Mouse (Mus musculus) megakaryocyte, embryonic 14.5 days (primary cell): Measurements from ENCODE around the gene Zswim5.

Experiments used
- FLI1 ChIP-seq: IDR thresholded peaks from 2 replicates; pipeline ENCODE4 v1.6.1; 2012; ENCODE audit warnings: low read length, inconsistent platforms, mixed read lengths
- GATA1 ChIP-seq: IDR thresholded peaks from 3 replicates; pipeline ENCODE4 v1.6.1; 2012; ENCODE audit warnings: mixed read lengths, low read length, inconsistent platforms, borderline replicate concordance

DNA sequence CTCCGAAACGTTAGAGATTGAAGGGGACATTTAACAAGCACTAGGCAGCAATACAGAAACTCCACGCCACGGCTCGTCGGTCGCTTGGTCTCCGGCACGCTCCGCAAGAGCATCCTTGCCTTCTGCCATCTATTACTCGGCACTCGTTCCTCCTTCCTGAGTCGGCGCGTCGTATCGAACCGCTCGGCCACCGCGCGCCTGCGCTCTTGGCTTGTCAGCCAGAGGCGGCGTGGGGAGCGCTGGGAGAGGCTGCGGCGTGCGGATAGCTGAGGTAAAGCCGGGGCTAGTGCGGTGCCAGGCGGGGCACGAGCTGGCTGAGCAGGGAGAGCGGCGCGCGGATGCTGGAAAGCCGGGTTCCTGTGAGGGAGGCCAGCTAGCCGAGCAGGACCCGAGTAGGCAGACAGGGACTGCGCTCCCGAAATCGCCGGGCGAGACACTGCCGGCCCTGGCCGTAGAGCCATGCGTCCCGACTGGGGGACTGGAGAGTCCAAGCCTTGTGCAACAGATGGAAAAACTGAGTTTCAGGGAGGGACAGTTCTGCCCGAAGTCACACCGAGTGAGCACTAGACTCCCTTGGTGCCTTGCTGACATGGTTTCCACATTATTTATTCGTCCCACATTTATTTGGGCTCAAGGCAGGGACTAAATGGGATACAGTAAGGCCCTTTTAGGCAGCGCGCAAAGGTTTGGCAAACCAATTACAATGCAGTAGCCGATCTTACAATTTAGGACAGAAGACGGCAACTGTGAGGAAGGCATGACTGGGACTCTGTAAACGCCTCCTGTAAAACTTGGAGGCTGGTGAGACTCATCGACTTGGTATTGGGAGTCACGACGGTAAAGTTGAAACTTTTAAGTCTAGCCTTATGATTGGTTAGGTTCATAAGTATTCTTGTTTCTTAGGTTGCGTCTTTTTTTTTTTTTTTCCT lies 142.3 kb downstream of the Zswim5 start, which contains the start of gene Eif2b3:
- no peak for TF ChIP-seq GATA1
- TF ChIP-seq FLI1 = no peak
